Mouse (Mus musculus) cerebellum, postnatal 14 days (tissue): ENCODE measurements around the gene Tshz2.

ENCODE experiments used
- DNase-seq, 2 experiments: peaks; one replicate each; pipeline ENCODE4 v3.0.0; 2021; ENCODE audit warnings: mixed read lengths in 2 of 2

Gene Tshz2

GRCm38 (mm10) chr2:169702725-169703486 is 70.1 kb downstream of the Tshz2 start:
- no peak for DNase-seq

DNA sequence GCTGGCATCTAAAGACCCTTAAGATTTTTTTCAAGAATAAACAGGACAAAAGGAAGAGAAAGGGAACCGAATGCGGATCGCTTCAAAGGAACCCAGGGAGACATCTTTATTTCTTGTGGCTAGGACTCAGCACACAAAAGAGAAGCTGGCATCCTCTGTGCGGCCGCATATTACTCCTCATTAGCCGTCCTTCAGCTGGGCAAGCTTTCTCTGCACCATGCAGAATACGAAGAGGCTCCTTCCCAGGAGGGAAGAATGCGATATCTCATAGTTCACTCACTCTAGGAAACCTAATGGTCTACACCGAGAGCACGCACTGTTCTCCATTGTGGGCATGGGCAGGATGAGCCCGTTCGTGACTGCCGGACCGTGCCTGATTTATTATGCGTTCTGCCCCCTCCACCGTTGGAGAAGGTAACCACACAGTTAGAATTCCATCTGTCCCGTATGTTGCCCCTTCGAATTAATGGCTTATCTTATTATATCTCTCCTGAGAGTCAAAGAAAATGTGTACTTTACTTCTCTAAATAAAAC is 89.0 kb downstream of the Tshz2 start:
- no peak for DNase-seq

DNA sequence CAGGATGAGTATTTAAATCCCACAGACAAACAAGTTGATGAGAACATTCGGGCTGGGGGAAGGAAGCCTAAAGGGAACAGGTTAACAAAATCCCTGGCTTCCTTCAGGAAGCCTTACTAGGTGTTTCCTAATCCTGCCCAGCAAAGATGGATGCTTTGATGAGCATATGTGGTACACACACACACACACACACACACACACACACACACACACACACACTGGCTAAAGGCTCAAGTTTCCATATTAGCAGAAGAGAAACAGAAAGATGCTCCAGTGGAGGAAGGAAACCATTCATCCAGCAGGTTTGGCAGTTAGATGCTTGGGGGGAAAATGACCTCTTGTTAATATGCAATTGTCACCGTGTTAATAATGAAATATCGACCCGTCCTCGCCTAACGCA is 89.5 kb downstream of the Tshz2 start:
- no peak for DNase-seq

GRCm38 (mm10) chr2:169723645-169724462 is 91.0 kb downstream of the Tshz2 start:
- no peak for DNase-seq

DNA sequence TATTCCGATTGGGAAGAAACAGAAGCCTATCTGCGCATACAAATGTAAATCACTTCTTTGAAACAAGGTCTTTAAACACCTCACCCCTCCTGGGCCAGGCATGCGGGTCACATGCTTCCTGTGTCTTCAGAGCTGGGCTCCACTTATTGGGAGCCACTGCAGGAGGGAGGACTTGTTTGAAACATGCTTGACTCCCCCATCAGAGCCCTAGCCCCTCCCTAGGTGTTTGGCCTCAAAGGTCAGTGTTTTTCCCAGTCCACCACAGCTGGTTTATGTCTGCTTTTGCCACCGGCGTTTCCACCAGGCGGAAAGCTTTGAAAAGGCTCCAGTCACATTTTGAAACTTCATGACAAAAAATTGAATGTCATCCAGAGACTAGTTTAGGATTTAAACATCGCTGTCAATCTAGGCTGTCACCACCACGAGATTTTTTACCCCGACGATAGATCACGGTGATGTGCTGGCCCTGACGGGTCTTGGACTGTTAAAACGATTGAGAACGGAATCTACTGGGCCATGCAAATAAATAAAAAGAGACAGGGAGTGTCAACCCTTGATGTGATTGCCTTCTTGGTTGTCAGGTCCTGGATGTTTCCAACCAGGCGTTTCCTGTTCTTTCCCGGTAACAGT is 96.0 kb downstream of the Tshz2 start:
- DNase-seq = no peak

DNA sequence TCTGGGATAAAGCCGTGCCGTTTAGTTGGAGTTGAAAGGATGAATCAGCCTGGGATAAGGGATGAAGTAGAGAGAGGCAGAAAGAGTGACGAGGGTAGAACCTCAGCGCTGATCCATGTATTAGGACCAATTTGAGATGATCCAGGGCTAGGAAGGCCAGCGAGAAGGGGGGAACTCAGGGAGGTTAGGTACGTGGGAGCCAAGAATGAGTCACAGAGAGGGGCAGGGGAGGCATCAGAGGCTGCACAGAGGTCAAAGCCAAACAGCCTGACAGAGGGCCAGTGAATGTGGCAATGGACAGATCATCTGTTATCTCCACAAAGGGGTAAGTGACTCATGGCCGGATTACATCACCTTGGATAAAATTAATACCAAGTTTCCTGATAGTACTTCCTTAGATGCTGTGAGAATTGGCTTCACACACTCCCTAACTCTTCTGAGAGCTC is 97.8 kb downstream of the Tshz2 start:
- no peak for DNase-seq

DNA sequence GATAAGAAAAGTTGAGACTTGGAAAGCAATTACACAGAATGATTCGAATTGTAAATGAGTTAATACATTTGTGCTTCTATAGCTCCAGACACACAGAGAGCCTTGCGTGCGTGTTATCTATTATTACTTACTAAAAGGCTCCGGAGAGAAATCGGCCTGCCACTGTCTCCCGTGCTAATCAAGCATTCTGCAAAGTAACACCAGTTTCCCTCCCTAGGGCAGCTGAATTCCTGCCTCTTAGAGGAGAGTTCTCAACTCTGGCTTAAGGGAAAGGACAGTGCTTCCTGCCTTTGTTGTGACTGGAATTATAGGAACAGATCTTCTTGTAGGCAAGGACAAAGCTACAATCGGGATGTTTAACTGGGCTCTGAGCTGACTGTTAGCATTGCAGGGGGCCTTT is 101.2 kb downstream of the Tshz2 start:
- no peak for DNase-seq

GRCm38 (mm10) chr2:169735475-169736406 is 102.9 kb downstream of the Tshz2 start:
- no peak for DNase-seq

DNA sequence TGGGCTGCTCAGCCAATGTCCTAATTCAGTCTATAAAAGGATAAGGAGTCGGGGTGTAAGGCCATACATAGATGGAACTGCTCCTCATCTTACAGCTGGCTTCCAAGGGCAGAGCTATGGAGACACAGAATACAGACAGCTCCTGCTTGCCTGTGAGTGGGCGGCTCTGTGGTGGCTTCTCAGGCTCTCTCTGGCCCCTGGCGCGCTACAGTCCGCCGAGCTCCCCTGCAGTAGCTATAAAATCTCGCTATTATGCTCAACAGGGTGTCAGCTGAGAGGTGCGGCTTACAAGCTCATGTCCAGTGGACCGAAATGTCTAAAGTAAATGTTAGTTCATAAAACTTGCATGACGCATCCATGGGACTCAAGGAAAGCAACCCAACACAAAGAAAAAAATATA is 108.2 kb downstream of the Tshz2 start:
- DNase-seq = no peak

DNA sequence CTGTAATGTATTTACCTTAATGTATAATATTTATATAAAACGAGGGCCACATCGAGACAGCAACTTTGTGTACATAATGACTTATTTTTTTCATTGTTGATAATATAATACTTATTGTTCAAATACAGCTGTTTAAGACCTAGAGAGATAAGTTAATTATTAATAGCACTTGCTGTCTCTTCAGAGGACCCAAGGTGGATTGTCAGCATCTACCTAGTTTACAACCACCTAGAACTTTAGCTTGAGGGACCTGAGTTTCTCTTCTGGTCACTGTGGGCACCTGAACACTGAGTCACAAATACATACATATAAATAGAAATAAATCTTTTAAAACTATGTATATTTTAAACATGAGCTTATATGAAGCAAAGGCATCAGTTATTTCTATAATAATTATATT is 110.0 kb downstream of the Tshz2 start:
- no peak for DNase-seq

- DNase-seq = peak; percentile 71 to 74
Observed at GRCm38 (mm10) chr2:169743294-169743693, 110.5 kb downstream of the Tshz2 start.

DNA sequence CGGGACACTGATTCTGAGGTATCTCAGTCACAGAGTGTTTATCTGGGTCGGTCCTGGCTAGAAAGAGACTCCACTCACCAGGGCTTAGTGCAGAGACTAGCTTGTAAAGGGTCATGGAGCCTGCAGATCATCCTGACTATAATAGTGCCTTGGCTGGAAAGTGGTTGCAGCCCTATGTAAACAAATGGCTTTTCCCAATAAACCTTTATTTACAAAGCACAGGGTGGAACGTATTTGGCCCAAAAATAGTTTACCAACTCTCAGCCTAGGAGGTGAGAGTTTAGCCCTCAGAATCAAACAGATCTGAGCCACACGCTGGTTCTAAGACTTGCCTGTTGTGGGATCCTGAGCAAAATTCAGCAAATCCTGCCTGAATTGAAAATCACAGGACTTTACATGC is 111.1 kb downstream of the Tshz2 start:
- peak in 1 of 2 experiments; percentile 12 for DNase-seq

- DNase-seq = no peak
Observed at GRCm38 (mm10) chr2:169747114-169747642, 114.4 kb downstream of the Tshz2 start.

DNA sequence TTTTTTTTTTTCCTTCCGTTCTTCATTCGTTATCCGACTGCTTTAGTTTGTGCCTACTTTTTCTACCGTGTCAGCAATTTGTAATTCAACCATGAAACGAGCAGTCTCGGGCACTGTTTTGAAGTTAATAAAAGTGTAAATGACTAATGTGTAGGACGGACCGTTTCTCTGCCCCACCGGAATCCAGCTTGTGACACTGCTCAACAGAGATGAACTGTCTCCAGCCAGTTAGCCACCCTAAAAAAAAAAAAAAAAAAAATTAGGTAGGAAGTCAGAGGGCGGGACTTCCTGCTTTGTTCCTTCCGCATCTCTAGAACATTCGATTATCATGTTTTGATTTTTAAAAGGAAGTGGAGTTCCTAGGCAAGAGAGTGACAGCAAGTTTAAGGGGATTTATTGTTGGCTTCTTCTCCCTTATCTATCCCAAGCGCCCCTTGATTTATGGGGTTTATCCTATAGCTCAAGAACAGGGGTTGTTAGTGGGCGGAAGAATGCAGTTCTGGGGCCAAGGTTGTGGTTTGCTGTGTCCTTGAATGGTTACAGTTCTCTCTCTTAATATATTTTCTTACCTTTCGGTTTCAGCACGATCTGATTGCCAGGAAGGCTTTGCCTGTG is 116.6 kb downstream of the Tshz2 start:
- DNase-seq = no peak

GRCm38 (mm10) chr2:169750574-169751491 is 118.0 kb downstream of the Tshz2 start:
- peak; percentile 39 to 51 for DNase-seq

GRCm38 (mm10) chr2:169752126-169752525 is 119.3 kb downstream of the Tshz2 start:
- no peak for DNase-seq

DNA sequence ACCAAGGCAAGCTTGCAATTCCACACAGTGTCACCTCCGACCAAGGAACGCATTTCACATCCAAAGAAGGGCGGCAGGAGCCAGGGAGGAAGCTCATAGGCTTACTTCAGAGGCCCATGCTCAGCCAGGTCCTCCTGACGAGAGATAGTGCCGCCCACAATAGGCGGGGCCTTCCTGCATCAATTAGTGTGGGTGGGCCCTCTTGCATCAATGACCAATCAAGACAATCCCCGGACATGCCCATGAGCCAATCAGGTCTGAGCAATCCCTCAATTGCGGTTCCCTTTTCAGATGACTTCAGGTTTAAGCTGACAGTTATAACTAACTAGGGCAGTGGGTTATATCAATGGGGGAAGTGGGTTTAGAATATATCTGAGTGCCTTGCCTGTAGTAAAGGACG is 120.6 kb downstream of the Tshz2 start:
- no peak for DNase-seq

DNA sequence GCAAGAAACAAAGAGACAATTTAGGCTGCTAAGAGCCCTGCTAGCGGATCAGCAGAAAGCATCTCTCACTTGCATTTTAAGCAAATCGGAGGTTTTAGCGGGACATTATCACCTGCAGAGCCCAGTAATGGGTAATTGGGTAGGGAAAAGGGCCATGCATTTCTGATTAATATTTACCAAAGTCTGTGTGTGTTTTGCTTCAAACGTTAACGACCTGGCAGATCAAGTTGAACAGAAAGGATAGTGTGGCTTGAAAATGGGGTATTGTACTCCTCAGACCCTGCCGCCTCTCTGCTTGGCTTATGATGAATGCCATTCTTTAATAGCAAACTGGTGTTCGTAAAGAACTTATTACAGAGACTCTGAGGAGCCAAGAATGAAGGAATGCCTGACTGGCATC is 122.3 kb downstream of the Tshz2 start:
- no peak for DNase-seq

- no peak for DNase-seq
Observed at GRCm38 (mm10) chr2:169758120-169758519, 125.3 kb downstream of the Tshz2 start.

- no peak for DNase-seq
Observed at GRCm38 (mm10) chr2:169760117-169760516, 127.3 kb downstream of the Tshz2 start.
